Mouse (Mus musculus) gastrocnemius, adult 2 months (tissue): ENCODE data around the gene Gata2. TPM values are rescaled to one million over a fixed set of nuclear protein-coding genes. Genes with fewer than 3 reads are reported as not detected.

ENCODE experiments used
- DNase-seq: peaks from one replicate; pipeline ENCODE4 v3.0.0; 2022
- H3K27ac ChIP-seq: fragments of 200-600 bp; 2 replicates; pipeline ENCODE4 v1.8.1; 2022; ENCODE audit warnings: mild to moderate bottlenecking
- H3K4me3 ChIP-seq: fragments of 200-600 bp; 2 replicates; pipeline ENCODE4 v1.8.1; 2022; ENCODE audit warnings: mild to moderate bottlenecking, moderate library complexity
- CTCF ChIP-seq: fragments of 200-600 bp; IDR thresholded peaks from 2 replicates; pipeline ENCODE4 v1.8.1; 2022; ENCODE audit warnings: antibody characterized with exemption, mild to moderate bottlenecking, moderate library complexity
- intact Hi-C: fragments of 180-260 bp; cut with DNase I; formaldehyde crosslinking; loops from one replicate; pipeline ENCODE4 v1.15.1; 2025
- total RNA-seq, 2 experiments: library from RNA; stranded (reverse); gene quantifications; 2 replicates each; pipeline ENCODE4 v1.2.3; 2021

Gene Gata2
- total RNA-seq, 2 experiments from 2014 or later, result 4.4 to 9.9 TPM

DNA sequence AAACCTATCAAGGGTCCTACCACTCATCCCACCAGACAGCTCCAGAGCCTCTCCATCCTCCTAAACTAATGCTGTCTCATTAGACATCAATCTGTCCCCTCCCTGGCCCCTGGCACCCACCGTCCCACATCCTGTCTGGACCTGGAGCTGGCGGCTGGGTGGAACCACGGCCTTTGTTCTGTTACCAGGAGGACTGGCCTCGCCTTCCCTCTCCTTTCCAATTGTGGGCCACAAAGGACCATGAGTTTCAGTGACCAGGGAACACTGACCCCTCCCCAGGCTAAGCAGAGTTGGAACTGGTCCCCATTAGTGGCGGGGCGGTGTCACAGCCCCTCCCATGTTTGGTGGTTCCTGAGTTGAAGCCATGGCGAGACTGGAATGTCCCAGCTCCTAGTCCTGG lies 33.8 kb downstream of the Gata2 start:
- no peak overlapping the region for H3K27ac ChIP-seq
- intact Hi-C loops, result no loop called here
- no peak for TF ChIP-seq CTCF
- no peak overlapping the region for H3K4me3 ChIP-seq
- DNase-seq, result no peak

DNA sequence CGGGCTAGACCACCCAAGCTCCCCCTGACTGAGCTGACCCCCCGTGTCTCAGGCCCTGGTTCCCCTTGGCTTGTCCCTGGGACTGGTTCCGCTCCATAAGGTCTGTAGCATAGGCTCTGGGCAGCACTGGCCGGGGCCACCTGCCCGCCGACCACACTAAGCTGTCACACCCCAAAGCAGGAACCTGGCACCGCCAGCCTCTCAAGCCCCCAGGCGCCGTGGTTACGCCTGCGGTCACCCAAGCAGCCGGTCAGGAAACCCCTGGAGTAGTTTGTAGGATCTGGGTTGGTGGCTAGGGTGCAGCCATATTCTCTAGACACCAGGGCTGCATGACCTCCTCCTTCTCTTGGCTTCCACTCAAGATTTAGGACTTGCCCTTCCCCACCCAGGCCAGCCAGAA lies 35.5 kb downstream of the Gata2 start:
- intact Hi-C loops, result no loop called here
- no peak for DNase-seq
- TF ChIP-seq CTCF, result no peak

DNA sequence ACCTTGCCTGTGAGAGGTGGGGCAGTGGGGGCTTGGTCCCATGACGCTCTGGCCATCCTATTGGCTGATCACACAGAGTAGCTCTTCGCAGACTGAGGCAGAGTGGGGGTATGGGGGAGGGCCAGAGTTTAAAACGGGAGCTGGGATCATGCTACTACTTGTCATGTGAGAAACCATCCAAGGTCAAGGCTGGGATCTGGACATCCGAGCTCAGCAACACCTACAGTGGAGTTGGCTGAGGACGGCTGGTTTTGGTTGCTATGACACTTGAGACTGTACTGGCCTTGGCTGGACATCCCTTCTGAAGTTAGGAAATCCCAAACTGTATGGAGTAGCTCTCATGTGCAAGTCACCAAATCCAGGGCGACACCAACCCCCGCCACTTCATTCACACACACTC lies 38.1 kb downstream of the Gata2 start:
- intact Hi-C loops, result no loop called here
- DNase-seq, result peak; percentile 80
- Histone ChIP-seq H3K4me3 (no peak overlapping the region), H3K27ac (peak overlapping the region; percentile 46)
- no peak for TF ChIP-seq CTCF

More for the DNA sequence above, 35.5 kb downstream of the Gata2 start:
- H3K4me3 ChIP-seq, result no peak overlapping the region
- no peak overlapping the region for H3K27ac ChIP-seq

DNA sequence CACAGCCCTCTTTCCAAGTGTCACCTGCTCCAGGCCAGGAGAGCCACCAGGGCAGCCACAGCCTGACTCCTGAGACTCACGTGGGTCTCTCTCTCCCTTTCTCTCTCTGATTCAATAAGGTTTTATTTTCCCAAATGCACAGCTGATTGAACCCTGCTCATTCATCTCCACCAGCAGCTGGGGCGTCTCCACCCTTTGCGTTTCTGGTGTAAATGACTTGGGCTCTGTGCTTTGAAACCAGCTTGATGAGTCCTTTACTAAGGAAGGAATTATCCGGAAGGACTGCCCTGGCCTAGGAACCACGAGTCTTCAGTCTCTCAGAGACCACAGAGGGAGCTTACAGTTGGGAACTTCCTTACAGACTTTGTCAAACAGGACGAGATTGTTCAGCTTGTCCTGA lies 38.5 kb downstream of the Gata2 start:
- no peak for DNase-seq
- no peak for TF ChIP-seq CTCF
- peak overlapping the region; percentile 20; the same call in 1 of the 2 replicates for H3K27ac ChIP-seq
- intact Hi-C loops, result no loop called here
- H3K4me3 ChIP-seq, result no peak overlapping the region

DNA sequence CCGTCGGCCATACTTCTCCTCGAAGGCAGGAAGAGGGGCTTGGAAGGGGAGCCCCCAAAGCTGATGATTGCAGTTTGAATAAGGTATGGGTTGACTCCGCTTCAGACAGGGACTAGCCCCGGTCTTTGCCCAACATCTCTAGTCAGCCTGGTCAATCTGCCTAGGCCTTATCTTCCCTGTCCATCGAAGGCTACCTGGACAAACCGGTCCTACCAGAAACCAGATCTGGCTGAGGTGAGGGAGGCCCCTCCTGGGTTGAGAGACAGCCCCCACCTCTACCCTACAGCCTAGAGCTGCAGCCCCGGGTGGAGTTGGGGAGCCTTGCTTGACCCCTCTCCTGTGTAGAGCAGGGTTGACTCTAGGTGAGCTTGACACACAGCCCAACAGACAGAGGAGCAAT lies 40.3 kb downstream of the Gata2 start:
- intact Hi-C loops, result no loop called here
- no peak for DNase-seq
- TF ChIP-seq CTCF, result no peak
- Histone ChIP-seq H3K27ac (no peak overlapping the region), H3K4me3 (no peak overlapping the region)

DNA sequence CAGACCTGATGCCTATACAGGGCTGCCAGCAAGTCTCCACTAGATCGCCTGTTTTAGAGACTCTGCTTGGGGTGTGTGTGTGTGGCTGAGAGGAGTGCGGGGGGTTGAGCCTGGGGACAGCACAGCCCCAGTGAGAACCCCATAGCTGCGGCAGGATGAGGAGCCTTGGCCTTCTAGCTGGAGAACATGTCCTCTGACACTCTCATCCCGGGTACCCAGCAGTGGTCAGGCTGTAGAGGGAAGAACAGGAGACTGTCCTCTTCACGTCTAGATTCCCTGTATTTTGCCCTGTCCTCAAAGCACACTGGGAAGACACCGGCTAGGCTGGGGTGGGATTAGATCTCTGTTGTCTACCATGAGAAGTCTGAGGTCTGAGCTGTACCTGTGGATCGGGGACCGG lies 41.8 kb downstream of the Gata2 start:
- intact Hi-C loops, result no loop called here
- H3K4me3 ChIP-seq, result no peak overlapping the region
- DNase-seq, result no peak
- H3K27ac ChIP-seq, result no peak overlapping the region
- no peak for TF ChIP-seq CTCF

DNA sequence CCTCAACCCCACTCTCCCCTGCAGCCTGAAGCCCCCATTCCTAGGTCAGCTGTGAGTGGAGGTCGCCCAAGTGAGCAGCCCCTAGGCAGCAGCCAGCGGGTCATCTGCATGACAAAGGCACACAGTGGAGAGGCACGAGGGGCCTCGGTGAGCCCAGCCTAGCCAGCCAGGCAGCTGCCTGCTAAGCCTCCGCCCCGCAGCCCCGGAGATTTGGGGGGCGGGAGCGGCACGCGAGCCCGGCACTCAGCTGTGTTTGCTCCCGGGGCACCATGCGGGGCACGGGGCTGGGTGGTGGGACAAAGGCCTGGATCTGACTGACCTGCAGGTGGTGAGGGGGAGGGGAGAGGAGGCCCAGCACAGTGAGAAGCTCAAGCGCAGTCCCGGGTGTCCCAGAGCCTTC lies 42.3 kb downstream of the Gata2 start:
- intact Hi-C loops, result no loop called here
- TF ChIP-seq CTCF, result no peak
- H3K4me3 ChIP-seq, result no peak overlapping the region

DNA sequence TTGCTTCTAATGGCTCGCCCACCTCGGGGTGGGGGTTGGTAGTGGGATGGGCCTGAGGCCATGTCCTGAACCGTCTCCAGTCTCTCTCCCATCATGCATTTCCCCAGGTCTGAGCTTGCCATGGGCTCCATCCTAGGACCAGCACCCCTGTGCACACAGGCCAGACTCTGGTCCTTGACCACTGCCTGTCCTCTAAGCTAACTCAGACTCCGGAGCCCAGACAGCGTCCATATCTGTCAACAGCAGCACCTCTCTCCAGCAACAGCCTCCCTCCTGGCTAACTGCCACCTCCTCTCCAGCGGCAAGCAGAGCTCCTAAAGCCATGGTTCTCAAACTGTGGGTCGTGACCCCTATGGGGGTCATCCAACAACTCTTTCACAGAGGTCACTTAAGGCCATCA lies 42.8 kb downstream of the Gata2 start:
- DNase-seq, result no peak
- TF ChIP-seq CTCF, result no peak
- H3K4me3 ChIP-seq, result no peak overlapping the region
- intact Hi-C loops, result no loop called here
- H3K27ac ChIP-seq, result no peak overlapping the region

More for the DNA sequence above, 42.3 kb downstream of the Gata2 start:
- no peak overlapping the region for H3K27ac ChIP-seq
- no peak for DNase-seq

DNA sequence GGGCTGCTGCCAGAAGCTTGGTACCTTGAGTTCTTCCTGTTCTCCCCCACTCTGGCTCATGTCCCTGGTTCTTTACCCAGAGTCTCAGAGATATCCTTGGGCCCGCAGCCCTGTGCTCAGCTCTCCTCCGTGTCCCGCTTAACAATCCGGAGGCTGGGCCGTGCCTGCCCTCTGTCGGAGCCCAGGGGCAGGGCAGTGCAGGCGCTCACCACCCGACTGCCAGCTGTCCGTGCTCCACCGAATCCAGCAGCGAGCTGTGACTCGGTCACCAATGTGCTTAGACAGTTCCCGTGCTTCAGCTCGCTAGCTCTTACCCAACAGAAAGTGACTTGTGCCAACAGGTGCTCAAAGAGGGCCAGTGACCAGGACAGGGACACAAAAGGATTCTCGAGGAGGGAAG lies 48.9 kb downstream of the Gata2 start:
- Histone ChIP-seq H3K27ac (no peak overlapping the region), H3K4me3 (no peak overlapping the region)
- intact Hi-C loops, result loop anchor here (1.0 to 5.0 kb wide), 2 partner anchors 53 to 130 kb away; no protein-coding TSS in a partner anchor
- peak; percentile 91 for TF ChIP-seq CTCF
- peak; percentile 81 for DNase-seq

DNA sequence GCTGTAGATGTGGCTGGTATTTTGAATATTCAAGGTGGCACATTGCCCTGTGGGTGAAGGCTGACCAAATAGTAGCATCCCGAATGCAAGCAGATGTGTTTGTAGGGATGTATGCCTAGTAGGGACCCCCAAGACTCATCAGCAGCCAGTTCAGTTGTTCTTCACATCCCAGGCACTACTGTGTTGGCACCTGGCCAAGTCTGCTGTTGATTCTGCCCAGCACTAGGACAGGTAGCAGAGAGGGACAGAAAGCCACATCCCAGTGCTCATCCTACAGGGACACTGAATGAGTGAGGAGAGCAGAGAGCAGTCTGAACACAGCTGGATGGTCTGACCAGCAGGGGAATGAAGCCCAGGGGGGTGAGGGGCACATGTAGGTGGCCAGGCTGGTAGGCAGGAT lies 55.5 kb downstream of the Gata2 start:
- H3K4me3 ChIP-seq, result no peak overlapping the region
- no peak overlapping the region for H3K27ac ChIP-seq
- intact Hi-C loops, result no loop called here
- no peak for TF ChIP-seq CTCF
- no peak for DNase-seq

DNA sequence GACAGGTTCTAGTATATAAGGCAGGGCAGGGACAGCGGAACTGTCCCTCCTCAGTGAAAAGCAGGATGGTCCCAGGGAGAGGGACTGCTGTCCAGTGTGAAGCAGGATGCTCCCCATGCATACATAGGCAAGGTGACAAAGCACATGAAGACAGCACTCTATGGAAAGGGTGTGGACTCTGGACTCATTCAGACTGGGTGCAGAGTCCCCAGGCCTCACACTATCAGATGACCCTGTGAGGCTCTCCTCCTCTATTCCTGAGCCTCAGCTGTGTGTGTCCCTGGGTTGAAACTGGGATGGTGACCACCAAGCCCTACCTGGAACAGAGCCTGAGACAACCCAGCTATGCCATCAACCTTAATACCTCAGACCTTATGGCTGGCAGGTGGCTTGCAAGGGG lies 57.7 kb downstream of the Gata2 start:
- TF ChIP-seq CTCF, result no peak

DNA sequence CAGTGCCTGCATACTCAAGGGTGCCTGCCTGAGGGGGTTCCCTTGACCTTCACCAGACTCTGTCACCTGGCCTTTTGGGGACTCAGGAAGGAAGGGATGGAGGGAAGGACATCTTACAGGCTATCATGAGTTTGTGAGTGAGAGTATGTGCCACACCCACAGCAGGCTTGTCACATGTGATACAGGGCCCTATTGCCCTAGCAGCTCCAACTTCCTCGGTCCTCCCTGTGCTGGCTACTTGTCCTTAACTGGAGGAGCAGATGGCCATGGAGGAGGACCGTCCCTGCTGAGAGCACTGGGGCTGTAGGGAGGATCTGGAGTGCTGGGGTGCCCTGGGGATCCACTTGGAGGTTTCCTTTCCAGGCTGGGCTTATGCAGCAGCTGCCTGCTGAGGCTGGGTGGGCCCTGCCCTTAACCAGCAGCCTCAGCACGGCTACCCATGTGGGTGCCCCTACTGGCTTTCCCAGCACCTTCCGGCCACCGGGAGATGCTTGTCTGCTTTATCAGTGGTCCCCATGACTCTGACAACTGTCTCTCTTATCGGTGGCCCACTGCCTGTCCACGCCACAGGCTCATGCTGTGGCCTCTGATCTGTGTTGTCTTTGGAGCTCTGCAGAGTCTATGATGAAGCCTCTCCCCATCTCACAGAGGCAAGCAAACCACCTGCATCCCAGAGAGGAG lies 58.2 kb downstream of the Gata2 start:
- no peak overlapping the region for H3K4me3 ChIP-seq
- TF ChIP-seq CTCF, result no peak
- intact Hi-C loops, result no loop called here

More for the DNA sequence above, 57.7 kb downstream of the Gata2 start:
- no peak overlapping the region for H3K27ac ChIP-seq
- intact Hi-C loops, result no loop called here
- no peak overlapping the region for H3K4me3 ChIP-seq
- no peak for DNase-seq

DNA sequence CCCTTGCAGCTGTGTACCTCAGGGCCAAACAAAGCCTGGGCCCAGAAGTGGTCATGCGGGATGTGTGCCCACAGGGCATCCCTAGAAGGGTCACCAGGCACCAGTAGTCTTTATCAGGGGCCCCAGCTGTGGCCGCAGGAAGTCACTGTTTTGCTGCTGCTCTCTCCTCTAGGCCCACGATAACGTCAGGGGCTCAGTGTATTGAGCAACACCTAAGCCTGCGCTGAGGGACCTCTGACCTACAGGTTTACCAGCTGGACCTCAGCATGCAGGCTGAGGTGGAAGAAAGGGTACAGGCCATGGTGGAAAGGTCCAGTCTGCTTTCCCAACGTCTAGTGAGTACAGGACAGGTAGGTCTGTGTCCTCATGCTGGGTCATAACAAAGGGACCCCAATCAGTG lies 60.4 kb downstream of the Gata2 start:
- TF ChIP-seq CTCF, result no peak
- no peak overlapping the region for H3K27ac ChIP-seq
- intact Hi-C loops, result no loop called here

More for the DNA sequence above, 58.2 kb downstream of the Gata2 start:
- no peak for DNase-seq
- H3K27ac ChIP-seq, result no peak overlapping the region

DNA sequence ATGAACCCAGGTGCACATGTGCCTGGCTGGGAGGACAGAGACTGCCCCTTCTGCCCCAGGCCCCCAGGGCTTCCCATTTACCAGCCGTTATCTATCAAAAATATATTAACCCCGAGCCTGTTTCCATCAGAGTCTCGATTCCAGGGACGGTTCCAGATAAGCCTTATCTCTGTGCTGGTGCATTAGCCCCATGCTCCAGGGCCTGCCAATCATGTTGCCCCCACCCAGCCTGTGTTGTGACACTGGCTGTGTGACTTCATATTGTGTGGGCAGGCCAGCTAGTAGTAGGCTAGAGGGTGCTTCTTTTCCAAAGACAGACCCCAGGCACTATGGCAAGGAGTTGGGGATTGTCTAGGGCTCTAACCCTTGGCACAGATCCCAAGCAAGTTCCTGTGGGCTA lies 61.7 kb downstream of the Gata2 start:
- H3K4me3 ChIP-seq, result no peak overlapping the region
- DNase-seq, result no peak
- no peak overlapping the region for H3K27ac ChIP-seq
- TF ChIP-seq CTCF, result no peak
- intact Hi-C loops, result no loop called here

More for the DNA sequence above, 60.4 kb downstream of the Gata2 start:
- H3K4me3 ChIP-seq, result no peak overlapping the region
- no peak for DNase-seq

Other genes starting within 250 kb of the Gata2 start
- gene H1fx, start 212.3 kb upstream of the Gata2 start, total RNA-seq, result 1 to 10 TPM in 1 of 2 experiments, under 1 TPM in 1; 0.99 to 1.6 TPM
- gene Rab7, start 148.6 kb upstream of the Gata2 start, total RNA-seq, result 100 to 1,000 TPM; 320 to 401 TPM
- 10 to 100 TPM; 75.9 to 83.2 TPM for gene Rpn1, start 109.4 kb upstream of the Gata2 start, total RNA-seq
- not detected for gene Dnajb8, start 28.4 kb downstream of the Gata2 start, total RNA-seq